Mouse (Mus musculus): ENCODE data around the gene Ccpg1os. TPM values are rescaled to one million over a fixed set of nuclear protein-coding genes. Genes with fewer than 3 reads are reported as not detected.
A peak's percentile ranks its signal among the peaks of the same experiment; 100 is the strongest.

Ccpg1os gene
- total RNA-seq, 4 experiments from 2014 or later: 9.2 to 15.1 (median 13.6) TPM

DNA sequence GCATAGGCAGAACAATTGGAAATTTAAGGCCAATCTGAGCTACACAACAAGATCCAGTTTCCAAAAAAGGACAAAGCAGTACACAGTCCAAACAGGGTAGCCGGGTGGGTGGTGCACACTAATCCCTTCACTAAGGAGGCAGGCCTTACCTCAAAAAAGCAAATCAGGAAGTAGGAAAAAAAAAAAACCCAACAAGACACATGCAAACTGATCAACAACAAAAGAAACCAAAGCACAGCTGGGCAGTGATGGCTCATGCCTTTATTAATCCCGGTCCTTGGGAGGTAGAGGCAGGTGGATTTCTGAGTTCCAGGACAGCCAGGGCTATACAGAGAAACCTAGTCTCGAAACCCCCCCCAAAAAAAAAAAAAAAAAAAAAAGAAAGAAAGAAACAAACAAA is 2.5 kb upstream of the Ccpg1os start:
- no peak for DNase-seq (ENCODE audit: low spot score in 2 of 2)

DNA sequence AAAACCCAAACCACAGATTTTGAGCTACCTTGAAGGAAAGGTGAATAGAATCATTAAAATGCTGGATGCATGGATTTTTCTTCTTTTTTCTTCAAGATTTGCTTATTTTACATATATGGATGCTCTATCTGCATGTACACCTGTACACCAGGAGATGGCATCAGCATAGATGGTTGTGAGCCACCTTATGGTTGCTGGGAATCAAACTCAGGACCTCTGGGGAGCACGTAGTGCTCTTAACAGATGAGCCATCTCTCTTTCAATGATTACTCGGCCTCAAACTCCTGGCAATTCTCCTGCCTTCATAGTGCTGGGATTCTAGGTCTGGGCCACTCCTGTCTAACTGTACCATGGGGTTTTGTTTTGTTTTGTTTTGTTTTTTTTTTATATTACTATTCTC is 2.1 kb downstream of the Ccpg1os start:
- DNase-seq (ENCODE audit: low spot score in 2 of 2): no peak

DNA sequence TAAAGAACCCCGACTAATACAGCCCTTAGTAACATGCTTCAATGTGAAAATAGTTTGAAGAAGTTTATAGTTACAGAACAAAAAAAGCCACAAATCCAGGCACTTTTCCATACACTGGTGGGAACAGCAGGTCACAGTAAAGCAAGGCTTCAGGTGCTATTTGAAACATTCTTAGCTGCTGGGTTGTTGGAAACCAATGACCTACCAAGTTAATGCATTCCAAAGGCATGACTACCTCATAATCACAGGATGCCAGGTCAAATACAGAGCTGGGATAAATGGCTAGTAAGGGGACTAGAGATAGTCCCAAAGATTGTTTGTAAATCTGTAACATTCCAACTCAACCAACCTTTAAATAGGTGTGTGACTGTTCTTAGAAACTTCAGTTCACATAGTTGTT is 9.9 kb downstream of the Ccpg1os start:
- DNase-seq (ENCODE audit: low spot score in 2 of 2): no peak

DNA sequence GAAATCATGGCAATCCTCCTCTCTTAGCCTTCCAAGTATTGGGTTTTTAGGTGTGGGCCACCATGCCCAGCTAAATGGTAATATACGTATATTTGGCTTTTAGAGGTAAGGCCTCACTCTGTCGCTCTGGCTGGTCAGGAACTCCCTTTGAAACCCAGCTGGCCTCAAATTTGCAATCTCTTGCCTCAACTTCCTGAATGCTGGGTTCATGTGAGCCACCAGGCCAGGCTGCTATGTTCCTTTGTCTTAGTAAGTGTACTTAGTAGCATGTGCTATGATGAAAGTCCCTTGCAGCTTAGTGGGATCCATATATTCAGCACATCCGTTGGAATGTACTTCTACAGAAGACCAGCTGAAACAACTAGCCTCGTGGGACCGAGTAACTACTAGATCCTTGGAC is 10.4 kb downstream of the Ccpg1os start:
- DNase-seq (ENCODE audit: low spot score in 2 of 2): no peak

DNA sequence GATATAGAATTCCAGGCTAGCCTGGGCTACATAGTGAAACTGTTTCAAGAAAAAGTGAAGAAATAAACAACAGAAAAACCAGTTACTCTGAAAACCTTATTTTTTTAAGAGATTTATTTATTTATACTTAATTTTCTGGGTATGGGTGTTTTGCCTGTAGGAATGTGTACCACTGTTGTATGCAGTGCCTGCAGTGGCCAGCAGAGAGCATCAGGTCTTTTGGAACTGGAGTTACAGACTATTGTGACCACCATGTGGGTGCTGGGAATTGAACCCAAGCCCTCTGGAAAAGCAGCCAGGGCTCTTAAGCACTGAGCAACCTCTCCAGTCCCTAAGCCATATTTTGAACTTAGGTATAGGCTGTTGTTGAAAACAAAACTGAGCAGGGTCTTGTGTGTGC is 12.2 kb downstream of the Ccpg1os start:
- DNase-seq (ENCODE audit: low spot score in 2 of 2): no peak

DNA sequence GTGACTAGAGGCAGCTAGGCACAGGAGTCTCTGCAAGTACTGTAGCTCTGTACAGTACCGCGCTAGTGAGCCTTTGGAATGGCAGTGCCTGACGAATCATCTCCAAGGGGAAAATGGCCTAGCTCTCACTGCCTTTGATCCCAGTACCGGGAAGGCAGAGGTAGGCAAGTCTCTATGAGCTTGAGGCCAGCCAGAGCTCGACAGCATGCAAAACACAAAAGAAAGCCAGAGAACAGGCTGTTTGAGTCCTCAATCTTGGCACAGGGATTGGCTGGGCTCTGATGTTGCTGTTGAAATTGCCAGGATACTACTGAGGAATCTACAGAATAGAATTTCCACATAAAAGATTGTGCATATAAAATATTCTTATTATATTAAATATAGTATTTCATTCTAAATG is 12.7 kb downstream of the Ccpg1os start:
- no peak for DNase-seq (ENCODE audit: low spot score in 2 of 2)

DNA sequence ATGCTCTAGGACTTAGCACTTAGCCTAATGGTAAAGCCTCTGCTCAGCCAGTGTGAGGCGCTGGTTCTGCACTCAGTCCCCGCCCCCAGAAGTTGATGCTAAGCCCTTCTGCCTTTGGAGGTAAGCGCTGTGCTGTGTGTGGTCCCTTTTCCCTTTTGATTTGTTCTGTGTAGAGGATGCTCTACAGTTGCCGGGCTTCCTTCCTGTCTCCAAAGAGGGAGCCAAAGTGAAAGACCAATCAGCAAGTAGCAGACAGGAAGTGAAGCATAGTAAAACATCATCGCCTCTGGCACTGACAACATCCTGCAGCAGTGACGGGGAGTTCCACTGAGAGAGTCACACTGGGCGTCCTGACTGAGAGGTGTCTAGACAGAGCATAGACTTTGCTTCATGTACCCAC is 15.3 kb downstream of the Ccpg1os start:
- no peak for DNase-seq (ENCODE audit: low spot score in 2 of 2)

DNA sequence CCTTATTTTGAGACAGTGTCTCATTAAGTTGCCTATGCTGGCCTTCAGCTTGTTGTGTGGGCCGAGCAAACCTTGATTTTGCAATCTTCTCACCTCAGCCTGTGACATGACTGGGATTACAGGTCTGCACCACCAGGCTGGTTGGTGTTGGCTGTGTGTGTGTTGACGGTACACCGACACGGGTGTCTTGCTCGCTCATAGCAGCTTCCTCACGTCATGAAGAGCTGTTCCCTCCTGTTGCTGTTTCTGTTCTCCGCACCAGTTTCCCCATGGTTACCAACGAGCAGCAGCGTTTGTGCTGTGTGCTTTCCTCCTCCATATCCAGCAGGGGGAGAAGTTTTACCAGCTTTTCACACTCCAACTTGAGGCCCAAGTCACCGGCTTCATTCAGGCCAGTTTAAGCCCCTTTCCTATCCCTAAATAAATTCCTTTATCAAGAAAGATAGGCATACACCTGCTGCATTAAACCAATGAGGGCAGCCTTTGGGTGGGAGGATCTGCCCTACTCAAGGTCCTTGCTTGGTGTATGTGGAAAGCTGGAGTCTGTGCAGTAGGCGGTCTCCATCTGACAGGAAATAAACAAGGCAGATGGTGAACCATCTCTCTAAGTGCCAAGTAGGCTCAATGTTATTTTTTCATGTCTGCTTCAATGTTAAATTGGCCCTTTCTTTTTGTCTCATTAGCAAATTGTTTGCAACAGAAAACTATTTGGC is 16.7 kb downstream of the Ccpg1os start:
- peak; percentile 86 to 89 for DNase-seq (ENCODE audit: low spot score in 2 of 2)

DNA sequence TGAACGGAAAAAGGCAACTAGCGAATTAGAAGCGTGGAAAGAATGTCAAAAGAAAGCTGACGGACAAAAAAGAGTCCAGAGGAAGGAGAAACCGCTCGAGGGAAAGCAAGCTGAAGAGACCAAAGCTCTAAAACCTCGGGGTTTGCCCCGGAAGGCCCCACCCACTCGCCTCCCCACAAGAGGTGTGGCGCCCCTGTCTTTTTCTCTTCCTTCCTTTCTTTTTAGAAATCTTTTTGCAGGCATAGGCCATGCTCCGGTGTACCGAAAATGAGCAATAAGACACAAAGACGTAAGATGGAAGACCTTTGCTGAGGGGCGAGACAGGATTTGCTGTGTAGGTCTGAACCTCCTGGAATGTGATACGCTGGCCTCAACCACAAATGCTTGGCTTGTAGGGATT is 23.2 kb downstream of the Ccpg1os start:
- DNase-seq (ENCODE audit: low spot score in 2 of 2): no peak

DNA sequence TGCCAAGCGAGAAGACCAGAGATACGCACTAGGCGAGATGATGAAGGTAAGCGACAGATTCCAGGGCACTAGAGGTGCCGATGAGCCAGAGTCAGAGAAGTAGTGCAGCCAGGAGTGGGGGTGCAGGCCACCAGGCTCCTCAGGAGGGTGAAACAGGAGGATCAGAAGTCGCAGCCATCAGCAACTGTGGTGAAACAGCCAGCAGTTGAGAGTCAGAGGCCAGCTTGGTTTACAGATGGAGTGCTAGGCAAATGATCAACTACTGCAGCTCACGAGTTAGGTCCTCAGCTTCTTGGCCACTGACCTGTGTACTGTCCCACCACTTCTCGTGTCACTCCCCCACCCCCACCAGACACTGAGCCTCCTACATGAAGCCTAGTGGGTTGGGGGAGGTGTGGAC is 23.8 kb downstream of the Ccpg1os start:
- no peak for DNase-seq (ENCODE audit: low spot score in 2 of 2)

DNA sequence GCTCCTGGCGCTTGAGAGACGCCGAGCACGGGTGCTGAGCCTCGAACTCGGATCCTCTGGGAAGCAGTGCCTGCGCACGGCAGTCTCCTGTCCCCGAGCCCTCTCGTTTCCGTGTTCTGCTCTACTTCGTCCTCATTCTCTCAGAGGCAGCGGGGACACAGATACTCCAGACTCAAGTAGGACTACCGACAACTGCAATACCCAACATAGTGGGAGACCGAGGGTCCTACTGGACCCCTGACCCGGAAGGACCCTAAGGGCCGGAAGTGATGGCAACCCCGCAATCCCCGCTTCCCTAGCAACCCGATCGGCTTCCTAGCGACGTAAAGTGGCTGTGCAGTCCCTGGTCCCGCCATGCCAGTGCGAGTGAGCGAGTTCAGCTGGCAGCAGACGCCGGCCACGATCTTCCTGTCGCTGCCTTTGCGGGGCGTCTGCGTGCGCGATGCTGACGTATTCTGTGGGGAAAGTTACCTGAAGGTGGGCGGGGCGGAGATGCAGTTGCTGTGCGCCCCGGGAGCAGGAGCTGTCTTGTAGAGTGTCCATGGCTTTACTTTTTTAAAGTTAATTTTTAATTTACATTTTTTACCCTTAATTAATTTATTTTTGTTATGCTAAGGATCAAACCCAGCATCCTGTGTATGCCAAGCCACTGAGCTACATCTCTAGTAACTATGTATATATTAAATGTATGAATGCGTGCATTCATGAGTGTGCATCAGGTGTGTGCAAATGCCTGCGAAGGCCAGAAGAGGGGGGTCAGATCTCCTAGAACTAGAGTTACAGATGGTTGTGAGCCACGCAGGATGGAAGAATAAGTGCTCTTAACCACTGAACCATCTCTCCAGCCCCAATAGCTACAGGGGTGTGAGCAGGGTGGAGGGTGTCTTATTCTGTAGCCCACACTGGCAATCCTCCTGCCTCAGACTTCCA is 26.4 kb downstream of the Ccpg1os start, which contains the start of the genes Dyx1c1 and Gm44503:
Gene Dyx1c1, plus strand, starts transcription at position 265 of the 930 bp plus-strand sequence.
Gene Gm44503, plus strand, starts transcription at position 332 of the 930 bp plus-strand sequence.
- DNase-seq (ENCODE audit: low spot score in 2 of 2): peak; percentile 63 to 65

DNA sequence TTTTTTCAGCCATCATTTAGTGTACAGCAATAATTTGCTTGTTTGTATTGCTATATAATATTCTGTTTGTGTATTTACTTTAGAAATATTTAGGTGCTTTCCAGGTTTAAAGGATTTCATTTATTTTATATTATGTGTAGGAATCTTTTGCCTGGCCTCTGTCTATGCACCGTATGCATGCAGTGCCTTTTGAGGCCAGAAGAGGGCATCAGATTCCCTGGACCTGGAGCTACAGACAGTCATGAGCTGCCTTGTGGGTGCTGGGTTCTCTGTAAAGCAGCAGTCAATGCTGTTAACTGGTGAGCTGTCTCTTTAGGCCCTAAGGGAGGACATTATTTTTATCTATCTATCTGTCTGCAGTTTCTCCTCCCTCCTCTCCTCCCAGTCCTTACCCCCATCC is 29.6 kb downstream of the Ccpg1os start:
- DNase-seq (ENCODE audit: low spot score in 2 of 2): peak in 1 of 2 experiments; percentile 35

DNA sequence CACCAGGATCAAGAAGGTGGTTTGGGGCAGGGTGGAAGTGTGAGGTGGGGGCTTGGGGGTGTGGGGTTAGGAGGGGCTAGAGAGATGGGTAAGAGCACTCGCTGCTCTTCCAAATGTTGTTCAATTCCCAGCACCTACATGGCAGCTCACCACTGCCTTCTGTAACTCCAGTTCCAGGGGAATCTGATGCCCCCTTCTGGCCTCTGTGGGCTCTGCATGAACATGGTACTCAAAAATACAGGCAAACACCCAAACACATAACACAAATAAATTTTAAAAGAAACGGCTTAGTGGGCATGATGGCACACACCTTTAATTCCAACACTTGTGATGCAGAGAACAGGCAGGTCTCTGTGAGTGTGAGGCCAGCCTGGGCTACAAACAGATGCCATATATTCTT is 30.4 kb downstream of the Ccpg1os start:
- DNase-seq (ENCODE audit: low spot score in 2 of 2): no peak

DNA sequence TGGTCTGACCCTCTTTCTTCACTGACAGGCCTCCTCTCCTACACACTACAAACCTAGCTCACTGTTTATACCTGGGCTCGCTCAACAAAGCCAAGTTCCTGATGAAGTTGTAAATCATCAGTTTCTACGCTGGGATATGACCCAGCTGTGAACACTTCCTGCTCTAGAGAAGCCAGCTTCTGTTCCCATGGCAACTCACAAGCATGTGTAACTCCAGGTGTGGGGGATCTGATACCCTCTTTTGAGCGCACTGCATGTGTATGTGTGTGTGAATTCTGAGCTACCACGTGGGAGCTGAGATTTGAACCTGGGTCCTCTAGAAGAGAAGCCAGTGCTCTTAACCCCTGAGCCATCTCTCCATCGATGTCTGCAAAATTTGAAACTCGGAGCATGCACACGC is 35.6 kb downstream of the Ccpg1os start:
- DNase-seq (ENCODE audit: low spot score in 2 of 2): no peak

DNA sequence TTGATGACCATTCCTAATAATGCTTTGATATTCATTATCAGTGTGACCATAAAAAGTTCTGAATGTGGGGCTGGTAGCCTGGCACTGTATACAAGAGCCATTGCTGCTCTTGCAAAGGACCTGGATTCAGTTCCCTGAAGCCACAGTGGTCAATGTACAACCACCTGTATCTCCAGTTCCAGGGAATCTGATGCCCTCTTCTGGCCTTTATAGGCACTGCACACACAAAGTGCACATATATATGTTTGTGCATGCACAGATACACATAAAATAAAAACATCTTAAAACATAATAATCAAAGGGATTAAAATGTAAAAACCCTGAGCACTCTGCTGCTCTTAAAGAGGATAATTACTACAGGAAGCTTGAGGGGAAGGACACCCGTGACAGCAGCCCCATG is 38.2 kb downstream of the Ccpg1os start:
- DNase-seq (ENCODE audit: low spot score in 2 of 2): no peak

DNA sequence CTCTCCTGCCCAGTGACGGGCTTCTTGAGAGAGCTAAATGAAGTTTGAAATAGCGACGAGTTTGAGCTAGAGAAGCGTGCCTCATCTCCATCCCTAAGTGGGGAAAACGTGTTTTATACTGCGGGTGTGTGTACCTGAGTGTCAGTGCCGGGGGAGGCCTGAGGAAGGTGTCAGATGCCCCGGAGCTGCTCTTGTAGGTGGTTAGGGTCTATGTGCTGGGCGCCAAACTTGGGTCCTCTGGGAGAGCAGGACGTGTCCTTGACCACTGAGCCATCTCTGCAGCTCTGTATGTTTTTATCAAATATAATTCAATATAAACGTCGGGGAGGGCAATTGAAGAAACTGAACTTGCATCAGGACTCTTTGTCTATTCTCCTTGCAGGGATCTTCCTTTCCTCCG is 40.9 kb downstream of the Ccpg1os start:
- no peak for DNase-seq (ENCODE audit: low spot score in 2 of 2)

DNA sequence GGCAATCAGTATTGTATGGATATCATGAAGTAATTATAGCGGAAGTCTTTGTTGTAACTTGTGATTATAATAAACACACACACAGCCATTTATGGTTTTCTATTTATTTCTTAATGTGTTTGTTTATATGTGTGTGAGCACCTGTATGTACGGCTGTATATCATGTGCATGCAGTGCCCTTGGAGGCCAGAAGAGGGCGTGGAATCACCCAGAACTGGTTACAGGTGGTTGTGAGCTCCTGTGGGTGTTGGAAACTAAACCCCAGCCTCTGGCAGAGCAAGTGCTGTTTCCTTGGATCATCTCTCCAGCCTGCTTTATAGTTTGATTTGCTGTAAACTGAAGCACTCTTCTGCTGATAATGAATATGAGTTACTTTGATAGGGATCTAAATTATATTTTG is 41.8 kb downstream of the Ccpg1os start:
- DNase-seq (ENCODE audit: low spot score in 2 of 2): no peak

DNA sequence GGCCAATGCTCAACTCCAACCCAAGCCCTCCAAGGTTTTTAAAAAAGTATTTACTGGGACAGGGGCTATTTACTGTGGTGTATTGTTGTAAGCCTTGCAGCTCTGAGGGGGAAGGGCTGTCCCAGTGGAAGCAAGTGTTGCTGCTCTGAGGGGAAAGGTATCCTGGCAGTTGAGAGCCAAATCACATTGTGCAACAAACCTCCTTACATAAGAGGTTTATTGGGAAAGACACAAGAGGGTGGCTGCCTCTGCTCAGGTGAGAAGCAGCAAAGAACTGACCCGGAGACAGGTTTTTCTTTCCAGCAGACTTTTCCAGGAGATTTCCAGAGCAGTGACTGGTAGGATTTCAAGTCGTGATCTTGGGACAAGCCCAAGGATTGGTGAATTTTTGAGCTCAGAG is 48.9 kb downstream of the Ccpg1os start:
- no peak for DNase-seq (ENCODE audit: low spot score in 2 of 2)

DNA sequence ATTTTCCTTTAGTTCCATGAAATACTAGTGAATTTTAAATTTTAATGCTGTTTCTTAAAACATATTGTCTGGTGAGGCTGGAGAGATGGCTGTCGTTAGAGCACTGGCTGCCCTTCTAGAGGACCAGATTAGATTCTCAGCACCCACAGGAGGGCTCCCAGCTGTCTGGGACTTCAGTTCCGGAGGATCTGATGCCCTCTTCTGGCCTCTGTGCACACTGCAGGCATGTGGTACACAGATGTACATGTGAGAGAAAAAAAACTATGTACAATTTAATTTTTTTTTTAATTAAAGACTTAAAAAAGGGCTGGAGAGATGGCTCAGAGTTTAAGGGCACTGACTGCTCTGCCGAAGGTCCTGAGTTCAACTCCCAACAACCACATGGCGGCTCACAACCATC is 49.9 kb downstream of the Ccpg1os start:
- DNase-seq (ENCODE audit: low spot score in 2 of 2): no peak

DNA sequence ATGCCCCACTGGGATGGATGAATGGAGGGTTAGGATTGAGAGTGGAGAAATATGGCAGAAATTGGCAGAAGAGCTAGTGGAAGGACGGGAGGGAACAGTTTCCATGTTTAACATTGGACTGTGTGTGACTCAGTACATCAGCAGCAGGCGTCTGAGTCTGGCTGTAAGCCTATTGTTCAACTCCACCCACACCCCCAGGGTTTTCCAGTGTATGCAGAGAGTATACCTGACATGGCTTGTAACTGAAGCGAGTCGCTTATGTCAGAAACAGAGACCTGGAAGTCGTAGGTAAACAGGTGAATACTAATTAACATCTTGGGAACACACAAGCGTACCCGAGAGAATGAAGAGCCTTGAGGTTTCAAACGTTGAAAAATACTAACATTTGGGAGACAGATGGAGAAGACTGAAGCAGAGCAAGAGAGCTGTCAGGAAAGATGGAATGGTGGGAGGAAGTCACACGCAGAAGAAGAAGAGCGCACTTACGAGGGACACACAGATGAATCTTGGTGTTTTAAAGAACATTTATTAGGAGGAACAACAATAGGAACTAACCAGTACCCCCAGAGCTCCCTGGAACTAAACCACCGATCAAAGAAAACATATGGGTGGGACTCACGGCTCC is 53.9 kb downstream of the Ccpg1os start:
- DNase-seq (ENCODE audit: low spot score in 2 of 2): peak; percentile 73 to 74
